Mouse (Mus musculus) adrenal gland, adult 8-10 months (tissue): ENCODE data around the gene Sptbn1. TPM values are rescaled to one million over a fixed set of nuclear protein-coding genes. Genes with fewer than 3 reads are reported as not detected.
"Not testable (repeated sequence)": the region's sequence is repeated elsewhere in the genome, so short reads cannot be mapped to it uniquely, and the experiment has no call there.

ENCODE experiments used
- DNase-seq: peaks from one replicate; pipeline ENCODE4 v3.0.0; 2022
- total RNA-seq, 4 experiments: library from RNA; stranded (reverse); gene quantifications; 2 replicates each; pipeline ENCODE4 v1.2.4; 2022

The Sptbn1 gene
- total RNA-seq, 4 experiments from 2014 or later: 290 to 336 (median 317) TPM

- DNase-seq: not testable (repeated sequence)
These were observed 12.8 kb downstream of the Sptbn1 start for GRCm38 (mm10) chr11:30255211-30255610.

- no peak for DNase-seq
These were observed 16.6 kb downstream of the Sptbn1 start for GRCm38 (mm10) chr11:30251294-30251904.

- DNase-seq: no peak
These were observed 18.4 kb downstream of the Sptbn1 start for GRCm38 (mm10) chr11:30249452-30250016.

- DNase-seq: peak; percentile 69
These were observed 20.9 kb downstream of the Sptbn1 start for GRCm38 (mm10) chr11:30247106-30247505.

GRCm38 (mm10) chr11:30246161-30246560 lies 21.8 kb downstream of the Sptbn1 start:
- DNase-seq: no peak

GRCm38 (mm10) chr11:30244172-30244571 lies 23.8 kb downstream of the Sptbn1 start:
- DNase-seq: no peak

- peak; percentile 46 for DNase-seq
These were observed 24.4 kb downstream of the Sptbn1 start for GRCm38 (mm10) chr11:30243591-30243990.

- DNase-seq: no peak
These were observed 27.1 kb downstream of the Sptbn1 start for GRCm38 (mm10) chr11:30240861-30241260.

GRCm38 (mm10) chr11:30237960-30238359 lies 30.0 kb downstream of the Sptbn1 start:
- no peak for DNase-seq

GRCm38 (mm10) chr11:30236681-30237242 lies 31.2 kb downstream of the Sptbn1 start:
- DNase-seq: no peak

GRCm38 (mm10) chr11:30235666-30236065 lies 32.3 kb downstream of the Sptbn1 start:
- no peak for DNase-seq

GRCm38 (mm10) chr11:30235218-30235617 lies 32.8 kb downstream of the Sptbn1 start:
- no peak for DNase-seq

- DNase-seq: no peak
These were observed 34.0 kb downstream of the Sptbn1 start for GRCm38 (mm10) chr11:30233946-30234345.

GRCm38 (mm10) chr11:30232082-30232481 lies 35.9 kb downstream of the Sptbn1 start:
- no peak for DNase-seq

- no peak for DNase-seq
These were observed 36.6 kb downstream of the Sptbn1 start for GRCm38 (mm10) chr11:30231336-30231735.

GRCm38 (mm10) chr11:30230330-30230771 lies 37.6 kb downstream of the Sptbn1 start:
- DNase-seq: peak; percentile 81

GRCm38 (mm10) chr11:30226756-30227155 lies 41.2 kb downstream of the Sptbn1 start:
- DNase-seq: no peak

GRCm38 (mm10) chr11:30224599-30224998 lies 43.4 kb downstream of the Sptbn1 start:
- no peak for DNase-seq

GRCm38 (mm10) chr11:30222636-30223035 lies 45.3 kb downstream of the Sptbn1 start:
- DNase-seq: no peak

- DNase-seq: no peak
These were observed 46.9 kb downstream of the Sptbn1 start for GRCm38 (mm10) chr11:30221043-30221442.

GRCm38 (mm10) chr11:30218386-30218785 lies 49.6 kb downstream of the Sptbn1 start:
- DNase-seq: no peak

- DNase-seq: no peak
These were observed 50.5 kb downstream of the Sptbn1 start for GRCm38 (mm10) chr11:30217496-30217895.

- DNase-seq: no peak
These were observed 56.1 kb downstream of the Sptbn1 start for GRCm38 (mm10) chr11:30211663-30212416.
